Mouse (Mus musculus): ENCODE data around the gene Trim30c.
"Not testable (repeated sequence)": the region's sequence is repeated elsewhere in the genome, so short reads cannot be mapped to it uniquely, and the experiment has no call there.

Gene Trim30c

GRCm38 (mm10) chr7:104400698-104401097 is at the start of gene Trim30c:
Gene Trim30c, minus strand, starts transcription at chr7:104400837.
- DNase-seq = no peak

- peak; percentile 21 for DNase-seq
Observed at GRCm38 (mm10) chr7:104445961-104446645, 45.5 kb upstream of the Trim30c start.

GRCm38 (mm10) chr7:104404460-104404950 is 3.9 kb upstream of the Trim30c start:
- DNase-seq = no peak

GRCm38 (mm10) chr7:104401140-104401539 is 503 bp upstream of the Trim30c start:
- peak; percentile 3 for DNase-seq

GRCm38 (mm10) chr7:104398492-104398891 is 2.1 kb downstream of the Trim30c start:
- no peak for DNase-seq

GRCm38 (mm10) chr7:104369736-104370414 is 30.8 kb downstream of the Trim30c start, which contains the start of gene Trim30b:
Gene Trim30b, minus strand, starts transcription at chr7:104369884.
- peak; percentile 3 for DNase-seq

GRCm38 (mm10) chr7:104366339-104366738 is 34.3 kb downstream of the Trim30c start:
- DNase-seq = no peak

GRCm38 (mm10) chr7:104353600-104353967 is 47.1 kb downstream of the Trim30c start:
- DNase-seq = no peak

GRCm38 (mm10) chr7:104352717-104353599 is 47.7 kb downstream of the Trim30c start, which contains the start of gene Trim12c:
Gene Trim12c, minus strand, starts transcription at chr7:104353362.
- DNase-seq = peak; percentile 84

GRCm38 (mm10) chr7:104348043-104348442 is 52.6 kb downstream of the Trim30c start:
- not testable (repeated sequence) for DNase-seq

- not testable (repeated sequence) for DNase-seq
Observed at GRCm38 (mm10) chr7:104340744-104341143, 59.9 kb downstream of the Trim30c start.

- DNase-seq = not testable (repeated sequence)
Observed at GRCm38 (mm10) chr7:104335547-104335946, 65.1 kb downstream of the Trim30c start.

Data from kidney, postnatal 14 days (tissue).